Mouse (Mus musculus) MEL (cell line): ENCODE data around the gene Mymx. TPM values are rescaled to one million over a fixed set of nuclear protein-coding genes. Genes with fewer than 3 reads are reported as not detected.

Experiments used
- DNase-seq: peaks from one replicate; pipeline ENCODE4 v3.0.0; 2011; ENCODE audit warnings: low read depth, low spot score
- H3K27ac ChIP-seq: 2 replicates; pipeline ENCODE4 v1.5.1; 2012; ENCODE audit warnings: low read depth, mild to moderate bottlenecking, control low read depth, low read length, moderate library complexity; ENCODE audit not compliant: control insufficient read depth
- H3K27me3 ChIP-seq, 2 experiments: fragments of 150-350 bp in 1 of 2; sonication (generic) in 1 of 2; 2 replicates each; pipeline ENCODE4 v1.6.1; 2012; ENCODE audit warnings: low read length in 2 of 2, mild to moderate bottlenecking in 2 of 2, improper control_type of control experiment in 1 of 2, moderate library complexity in 1 of 2; ENCODE audit not compliant: insufficient read depth in 2 of 2, control insufficient read depth in 1 of 2
- H3K36me3 ChIP-seq, 2 experiments: 2 replicates each; pipeline ENCODE4 v1.6.1; 2012 to 2014; ENCODE audit warnings: low read length in 2 of 2, improper control_type of control experiment in 1 of 2, inconsistent platforms in 1 of 2, mild to moderate bottlenecking in 1 of 2; ENCODE audit not compliant: insufficient read depth in 2 of 2, control insufficient read depth in 1 of 2
- H3K4me1 ChIP-seq, 2 experiments: fragments of 150-350 bp in 1 of 2; sonication (generic) in 1 of 2; 2 replicates each; pipeline ENCODE4 v1.6.1; 2012; ENCODE audit warnings: low read length in 2 of 2, improper control_type of control experiment in 1 of 2, mild to moderate bottlenecking in 1 of 2; ENCODE audit not compliant: insufficient read depth in 2 of 2, control insufficient read depth in 1 of 2
- H3K4me3 ChIP-seq, 2 experiments: fragments of 150-350 bp in 1 of 2; sonication (generic) in 1 of 2; 2 replicates each; pipeline ENCODE4 v1.5.1; 2012; ENCODE audit warnings: low read depth in 2 of 2, low read length in 2 of 2, mild to moderate bottlenecking in 2 of 2, moderate library complexity in 2 of 2, control low read depth in 1 of 2, improper control_type of control experiment in 1 of 2; ENCODE audit not compliant: control insufficient read depth in 1 of 2, insufficient read depth in 1 of 2
- H3K79me2 ChIP-seq: 2 replicates; pipeline ENCODE4 v1.6.1; 2012; ENCODE audit warnings: mild to moderate bottlenecking, low read length, moderate library complexity; ENCODE audit not compliant: control insufficient read depth, poor library complexity, insufficient read depth
- H3K9ac ChIP-seq: 2 replicates; pipeline ENCODE4 v1.6.1; 2012; ENCODE audit warnings: low read depth, mild to moderate bottlenecking, control low read depth, low read length, moderate library complexity; ENCODE audit not compliant: control insufficient read depth, poor library complexity, severe bottlenecking
- H3K9me3 ChIP-seq: fragments of 150-350 bp; sonication (generic); replicated peaks from 2 replicates; pipeline ENCODE4 v1.6.1; 2012; ENCODE audit warnings: mild to moderate bottlenecking, low read length, improper control_type of control experiment, moderate library complexity; ENCODE audit not compliant: insufficient read depth
- BHLHE40 ChIP-seq: IDR thresholded peaks from 2 replicates; pipeline ENCODE4 v1.6.1; 2012; ENCODE audit warnings: low read depth, mild to moderate bottlenecking, inconsistent platforms, low read length, improper control_type of control experiment, borderline replicate concordance
- CHD1 ChIP-seq: IDR thresholded peaks from 2 replicates; pipeline ENCODE4 v1.6.1; 2012; ENCODE audit warnings: low read depth, mild to moderate bottlenecking, inconsistent platforms, low read length, improper control_type of control experiment
- CHD2 ChIP-seq: IDR thresholded peaks from 2 replicates; pipeline ENCODE4 v1.6.1; 2011; ENCODE audit warnings: low read length, improper control_type of control experiment
- ELF1 ChIP-seq: IDR thresholded peaks from 2 replicates; pipeline ENCODE4 v1.6.1; 2014; ENCODE audit warnings: low read depth, mild to moderate bottlenecking, inconsistent platforms, low read length, improper control_type of control experiment, moderate library complexity
- ETS1 ChIP-seq: IDR thresholded peaks from 2 replicates; pipeline ENCODE4 v1.6.1; 2012; ENCODE audit warnings: low read depth, mild to moderate bottlenecking, inconsistent platforms, low read length, improper control_type of control experiment, moderate library complexity
- GABPA ChIP-seq: IDR thresholded peaks from 2 replicates; pipeline ENCODE4 v1.6.1; 2012; ENCODE audit warnings: low read depth, mild to moderate bottlenecking, inconsistent platforms, low read length, improper control_type of control experiment, moderate library complexity
- HCFC1 ChIP-seq: IDR thresholded peaks from 2 replicates; pipeline ENCODE4 v1.6.1; 2012; ENCODE audit warnings: low read depth, mild to moderate bottlenecking, inconsistent platforms, low read length, improper control_type of control experiment, moderate library complexity
- KAT2A ChIP-seq: conservative IDR thresholded peaks from 2 replicates; pipeline ENCODE4 v1.6.1; 2012; ENCODE audit warnings: low read depth, low read length, improper control_type of control experiment, inconsistent platforms
- MAX ChIP-seq: IDR thresholded peaks from 2 replicates; pipeline ENCODE4 v1.6.1; 2011; ENCODE audit warnings: low read length, improper control_type of control experiment
- MAZ ChIP-seq: IDR thresholded peaks from 2 replicates; pipeline ENCODE4 v1.6.1; 2012; ENCODE audit warnings: low read depth, mild to moderate bottlenecking, inconsistent platforms, low read length, improper control_type of control experiment
- MXI1 ChIP-seq: IDR thresholded peaks from 2 replicates; pipeline ENCODE4 v1.6.1; 2011; ENCODE audit warnings: mild to moderate bottlenecking, low read depth, low read length, improper control_type of control experiment
- MYB ChIP-seq: IDR thresholded peaks from 2 replicates; pipeline ENCODE4 v1.6.1; 2011; ENCODE audit warnings: mild to moderate bottlenecking, low read depth, low read length, improper control_type of control experiment
- MYC ChIP-seq: IDR thresholded peaks from 2 replicates; pipeline ENCODE4 v1.6.1; 2011; ENCODE audit warnings: low read depth, mild to moderate bottlenecking, low read length, improper control_type of control experiment, moderate library complexity
- NELFE ChIP-seq: IDR thresholded peaks from 2 replicates; pipeline ENCODE4 v1.6.1; 2011; ENCODE audit warnings: low read depth, low read length, improper control_type of control experiment
- NRF1 ChIP-seq: IDR thresholded peaks from 2 replicates; pipeline ENCODE4 v1.6.1; 2014; ENCODE audit warnings: low read depth, mild to moderate bottlenecking, inconsistent platforms, low read length, improper control_type of control experiment, moderate library complexity; ENCODE audit not compliant: poor library complexity, insufficient read depth, severe bottlenecking
- POLR2A ChIP-seq, 2 experiments: IDR thresholded peaks; 2 replicates each; pipeline ENCODE4 v1.6.1; 2011 to 2012; ENCODE audit warnings: low read length in 2 of 2, mild to moderate bottlenecking in 2 of 2, control low read depth in 1 of 2, improper control_type of control experiment in 1 of 2, low read depth in 1 of 2, moderate library complexity in 1 of 2; ENCODE audit not compliant: control insufficient read depth in 1 of 2, insufficient read depth in 1 of 2, poor library complexity in 1 of 2
- POLR2AphosphoS2 ChIP-seq: IDR thresholded peaks from 2 replicates; pipeline ENCODE4 v1.6.1; 2011; ENCODE audit warnings: low read length, improper control_type of control experiment
- POLR2AphosphoS5 ChIP-seq: IDR thresholded peaks from 2 replicates; pipeline ENCODE4 v1.6.1; 2012; ENCODE audit warnings: low read depth, borderline replicate concordance, mild to moderate bottlenecking, inconsistent platforms, low read length, moderate library complexity, mixed read lengths
- RAD21 ChIP-seq: IDR thresholded peaks from 2 replicates; pipeline ENCODE4 v1.6.1; 2011; ENCODE audit warnings: mild to moderate bottlenecking, low read depth, low read length, improper control_type of control experiment
- RCOR1 ChIP-seq: IDR thresholded peaks from 2 replicates; pipeline ENCODE4 v1.6.1; 2012; ENCODE audit warnings: low read depth, mild to moderate bottlenecking, inconsistent platforms, low read length, improper control_type of control experiment
- SIN3A ChIP-seq: IDR thresholded peaks from 2 replicates; pipeline ENCODE4 v1.6.1; 2012; ENCODE audit warnings: low read length, improper control_type of control experiment, inconsistent platforms
- SMC3 ChIP-seq: IDR thresholded peaks from 2 replicates; pipeline ENCODE4 v1.6.1; 2011; ENCODE audit warnings: low read depth, low read length, improper control_type of control experiment
- TBP ChIP-seq: IDR thresholded peaks from 2 replicates; pipeline ENCODE4 v1.8.0; 2011; ENCODE audit warnings: low read depth, low read length, improper control_type of control experiment
- TCF12 ChIP-seq: IDR thresholded peaks from 2 replicates; pipeline ENCODE4 v1.6.1; 2014; ENCODE audit warnings: low read depth, mild to moderate bottlenecking, inconsistent platforms, low read length, improper control_type of control experiment, moderate library complexity
- USF1 ChIP-seq: IDR thresholded peaks from 2 replicates; pipeline ENCODE4 v1.6.1; 2014; ENCODE audit warnings: low read depth, mild to moderate bottlenecking, inconsistent platforms, low read length, improper control_type of control experiment, moderate library complexity
- ZC3H11A ChIP-seq: IDR thresholded peaks from 2 replicates; pipeline ENCODE4 v1.6.1; 2012; ENCODE audit warnings: low read depth, mild to moderate bottlenecking, inconsistent platforms, low read length, improper control_type of control experiment
- ZKSCAN1 ChIP-seq: IDR thresholded peaks from 2 replicates; pipeline ENCODE4 v1.6.1; 2012; ENCODE audit warnings: low read depth, mild to moderate bottlenecking, inconsistent platforms, low read length, improper control_type of control experiment, moderate library complexity
- ZMIZ1 ChIP-seq: IDR thresholded peaks from 2 replicates; pipeline ENCODE4 v1.6.1; 2012; ENCODE audit warnings: low read depth, mild to moderate bottlenecking, inconsistent platforms, low read length, improper control_type of control experiment, moderate library complexity
- ZNF384 ChIP-seq: IDR thresholded peaks from 2 replicates; pipeline ENCODE4 v1.6.1; 2012; ENCODE audit warnings: low read depth, mild to moderate bottlenecking, inconsistent platforms, low read length, improper control_type of control experiment
- polyA plus RNA-seq, 2 experiments: library from polyadenylated mRNA; stranded (reverse) in 1 of 2; unstranded in 1 of 2; fragments of >175 nt in 1 of 2; fragments of >200 nt in 1 of 2; gene quantifications; 2 replicates each; pipeline versions ENCODE4 v1.2.1 to v1.2.4; 2012; ENCODE audit warnings: low replicate concordance in 2 of 2, low read depth in 1 of 2; ENCODE audit not compliant: insufficient read length in 2 of 2, insufficient read depth in 1 of 2, missing spikeins in 1 of 2
- total RNA-seq: library from RNA; depleted of rRNA; stranded (reverse); fragments of 300-350 nt; gene quantifications from 2 replicates; pipeline ENCODE4 v1.2.3, GENCODE M21; 2012

Mymx gene
- total and polyA plus RNA-seq, 3 experiments, result not detected

DNA sequence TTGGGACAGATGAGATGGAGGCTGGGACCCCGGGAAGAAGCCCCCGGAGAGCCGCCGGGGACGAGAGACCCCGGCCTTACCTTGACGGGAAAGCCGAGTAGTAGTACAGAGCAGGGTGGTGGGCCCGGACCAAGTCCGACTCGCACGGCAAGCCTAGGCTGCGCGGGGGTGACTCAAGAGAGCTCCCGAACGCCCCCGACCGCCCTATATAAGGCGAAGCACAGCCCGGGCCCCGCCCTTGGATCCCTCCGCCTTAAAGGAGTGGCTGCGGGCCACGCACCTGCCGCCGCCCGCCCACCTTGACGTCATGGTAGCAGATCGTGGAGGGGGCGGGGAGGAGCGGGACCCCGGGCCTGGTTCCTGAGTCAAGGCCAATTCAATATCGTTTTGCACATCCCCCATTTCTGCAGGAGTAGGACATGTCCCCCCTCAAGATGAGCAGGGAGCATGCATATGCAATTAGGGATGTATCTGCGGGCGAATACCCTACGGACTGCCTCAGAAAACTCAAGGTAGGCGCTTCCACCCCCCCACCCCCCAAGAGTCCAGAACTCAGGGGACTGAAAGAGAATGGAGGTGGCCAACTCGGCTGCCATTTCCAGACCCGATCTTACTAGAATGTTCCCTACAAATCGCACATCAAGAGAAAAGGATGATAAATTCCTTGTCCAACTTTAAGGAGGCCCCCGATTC is 28.7 kb downstream of the Mymx start, which contains the start of gene Hsp90ab1:
Gene Hsp90ab1 (minus strand): TSS at position 185 of the 693 bp plus-strand sequence.
- TF ChIP-seq TBP, result peak; percentile 98
- no peak for TF ChIP-seq ZC3H11A
- peak; percentile 82 for TF ChIP-seq HCFC1
- TF ChIP-seq MXI1, result peak; percentile 4; the same call in 1 of the 2 replicates
- peak; percentile 64 for TF ChIP-seq CHD2
- peak; percentile 32; the same call in 1 of the 2 replicates for TF ChIP-seq ELF1
- 0 out of 2 replicates have a peak, but pooled peaks have one; percentile 9 for TF ChIP-seq ZKSCAN1
- TF ChIP-seq BHLHE40, result peak; percentile 45; the same call in 1 of the 2 replicates
- no peak for TF ChIP-seq SMC3
- TF ChIP-seq POLR2A (IDR thresholded peaks at IDR 0.05; ENCODE audit: control insufficient read depth in 1 of 2, insufficient read depth in 1 of 2, low read depth in 1 of 2, low read length in 2 of 2, poor library complexity in 1 of 2), result peak; percentile 94 to 97
- no peak; the same call in 1 of the 2 replicates for TF ChIP-seq NRF1
- TF ChIP-seq ZMIZ1, result peak; percentile 99
- TF ChIP-seq POLR2AphosphoS5, result peak; percentile 85; the same call in 1 of the 2 replicates
- peak; percentile 98 for TF ChIP-seq POLR2AphosphoS2
- TF ChIP-seq ZNF384, result peak; percentile 69
- peak; percentile 82 for TF ChIP-seq TCF12
- TF ChIP-seq MAZ, result peak; percentile 98
- peak; percentile 87 for TF ChIP-seq KAT2A
- TF ChIP-seq MYB, result no peak
- TF ChIP-seq RCOR1, result no peak
- no peak for TF ChIP-seq MYC
- peak; percentile 67; the same call in 1 of the 2 replicates for TF ChIP-seq CHD1
- TF ChIP-seq SIN3A, result peak; percentile 70
- peak; percentile 34; the same call in 1 of the 2 replicates for TF ChIP-seq MAX
- no peak for TF ChIP-seq GABPA
- peak; percentile 34 for TF ChIP-seq ETS1
- no peak for TF ChIP-seq RAD21
- TF ChIP-seq NELFE, result peak; percentile 100
- TF ChIP-seq USF1, result peak; percentile 21; the same call in 1 of the 2 replicates
- H3K36me3 ChIP-seq, result peaks cover 25 to 27% of the 10 kb centered on the region in 2 experiments
- no peaks in the 10 kb centered on the region for H3K27me3 ChIP-seq
- peak within 1 kb of the TSS; percentile 80 for H3K27ac ChIP-seq
- no peaks in the 10 kb centered on the region for H3K9me3 ChIP-seq
- peak within 1 kb of the TSS; percentile 65 to 96 for H3K4me3 ChIP-seq
- DNase-seq, result peak; percentile 99
- H3K9ac ChIP-seq, result peak within 1 kb of the TSS; percentile 97
- peaks cover 38% of the 10 kb centered on the region for H3K79me2 ChIP-seq
- H3K4me1 ChIP-seq, result peaks cover 3 to 32% of the 10 kb centered on the region in 2 experiments
